Mouse (Mus musculus) thymus, postnatal 4 days (tissue): ENCODE measurements around the gene Dennd1a.

Source experiments
- DNase-seq: peaks from one replicate; pipeline ENCODE4 v3.0.0; 2021

Dennd1a gene

GRCm38 (mm10) chr2:37765082-37765483, 522.1 kb downstream of the Dennd1a start:
- DNase-seq: peak; percentile 84

GRCm38 (mm10) chr2:37764514-37764913, 522.7 kb downstream of the Dennd1a start:
- DNase-seq: peak; percentile 38

GRCm38 (mm10) chr2:37763638-37764037, 523.6 kb downstream of the Dennd1a start:
- DNase-seq: no peak

- DNase-seq: peak; percentile 70
These were observed 526.6 kb downstream of the Dennd1a start for GRCm38 (mm10) chr2:37760633-37761032.

- DNase-seq: no peak
These were observed 528.7 kb downstream of the Dennd1a start for GRCm38 (mm10) chr2:37758343-37759015.

GRCm38 (mm10) chr2:37757784-37758183, 529.4 kb downstream of the Dennd1a start:
- no peak for DNase-seq

- DNase-seq: no peak
These were observed 530.2 kb downstream of the Dennd1a start for GRCm38 (mm10) chr2:37757016-37757415.

- DNase-seq: no peak
These were observed 530.8 kb downstream of the Dennd1a start for GRCm38 (mm10) chr2:37756220-37756930.

- DNase-seq: no peak
These were observed 536.1 kb downstream of the Dennd1a start for GRCm38 (mm10) chr2:37751114-37751513.

- DNase-seq: no peak
These were observed 537.9 kb downstream of the Dennd1a start for GRCm38 (mm10) chr2:37749323-37749722.
